Mouse (Mus musculus) right cerebral cortex, adult 18-20 months (tissue): Measurements from ENCODE around the gene Vgll4.

ENCODE experiments used
- DNase-seq: peaks from one replicate; pipeline ENCODE4 v3.0.0; 2022; ENCODE audit warnings: mixed read lengths

Gene Vgll4

DNA sequence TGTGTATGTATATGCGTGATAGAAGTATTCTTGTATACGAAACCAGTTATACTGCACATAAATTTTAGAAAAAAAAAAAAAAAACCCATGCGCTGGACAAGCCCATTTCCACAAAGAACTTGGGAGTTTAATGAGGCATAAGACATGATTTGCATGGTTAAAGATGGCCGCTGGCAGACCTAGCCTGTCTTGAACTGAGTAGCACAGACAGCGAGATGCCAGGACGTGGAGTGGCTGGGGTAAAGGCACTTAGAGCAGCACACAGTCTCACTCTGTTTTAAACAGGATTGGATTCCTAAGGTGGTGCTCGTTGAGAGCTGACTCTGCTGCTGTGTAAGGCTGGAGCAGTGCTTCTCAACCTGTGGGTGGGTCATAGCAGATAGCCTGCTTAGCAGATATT, 134.4 kb downstream of the Vgll4 start:
- DNase-seq = no peak

DNA sequence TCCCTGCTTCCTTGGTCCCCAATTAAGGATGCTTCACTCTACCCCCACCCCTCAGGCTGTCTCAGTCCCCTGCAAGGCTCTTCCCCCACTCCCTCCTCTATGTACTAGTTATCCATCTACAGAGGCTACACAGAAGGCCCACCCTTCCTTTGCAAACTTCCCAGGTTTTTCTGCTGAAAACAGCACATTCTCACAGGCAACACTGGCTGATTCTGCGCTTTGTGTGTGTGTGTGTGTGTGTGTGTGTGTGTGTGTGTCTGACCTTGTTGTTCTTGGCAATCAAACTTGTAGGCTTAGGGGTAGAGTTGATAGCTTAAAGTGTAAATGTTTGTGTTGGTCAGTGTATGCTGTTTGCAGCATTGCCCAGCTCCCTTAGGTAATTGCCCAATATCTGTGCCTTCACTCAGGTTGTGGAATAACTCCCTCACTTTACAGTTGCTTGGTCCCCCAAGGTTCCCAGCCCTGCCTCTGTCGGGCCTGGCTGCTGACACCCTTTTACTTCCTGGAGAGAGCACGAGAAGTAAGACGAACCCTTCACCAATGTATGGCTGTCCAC, 135.9 kb downstream of the Vgll4 start:
- DNase-seq = no peak

- no peak for DNase-seq
Observed at GRCm38 (mm10) chr6:114833058-114833685, 136.6 kb downstream of the Vgll4 start.

GRCm38 (mm10) chr6:114831807-114832206, 138.0 kb downstream of the Vgll4 start:
- DNase-seq = no peak

- DNase-seq = no peak
Observed at GRCm38 (mm10) chr6:114829660-114830438, 139.9 kb downstream of the Vgll4 start.

DNA sequence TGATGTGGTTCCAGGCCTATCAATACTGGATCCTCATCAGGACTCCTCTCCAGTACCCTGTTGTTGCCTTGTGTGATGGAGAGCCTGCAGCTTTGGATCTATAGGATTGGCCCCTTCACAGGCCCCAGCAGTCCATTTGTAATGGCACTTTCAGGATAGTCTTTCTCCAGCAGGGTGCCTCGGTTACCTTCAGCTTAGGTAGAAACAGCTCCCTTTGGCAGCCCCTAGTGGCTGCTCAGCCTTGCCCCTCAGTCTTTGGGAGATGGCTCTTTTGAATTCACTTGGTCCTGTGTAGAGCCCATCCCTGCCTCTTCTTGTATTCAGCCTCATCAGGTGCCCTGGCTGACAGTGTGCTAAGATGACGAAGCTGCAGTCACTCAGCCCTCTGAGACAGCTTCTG, 142.9 kb downstream of the Vgll4 start:
- DNase-seq = no peak

GRCm38 (mm10) chr6:114821646-114822045, 148.1 kb downstream of the Vgll4 start:
- DNase-seq = no peak

- no peak for DNase-seq
Observed at GRCm38 (mm10) chr6:114819971-114820481, 149.8 kb downstream of the Vgll4 start.

DNA sequence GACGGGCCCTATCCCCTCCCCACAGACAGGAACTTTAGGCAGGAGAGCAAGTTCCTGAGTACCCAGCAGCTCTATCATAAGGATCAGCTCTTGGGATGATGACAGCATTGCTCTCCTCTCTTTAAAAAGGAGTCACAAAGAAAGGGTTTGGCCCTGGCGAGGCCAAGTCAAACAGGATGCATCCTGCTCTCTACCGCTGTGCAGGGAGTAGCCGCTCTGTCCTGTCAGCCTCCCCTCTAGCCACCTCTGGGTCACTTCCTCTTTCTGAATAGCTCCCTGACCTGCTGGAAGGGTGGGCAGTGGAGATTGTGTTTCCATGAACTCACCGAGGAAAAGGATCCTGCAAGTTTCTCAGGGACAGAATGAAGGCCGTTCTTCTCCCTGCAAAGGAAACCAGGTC, 151.3 kb downstream of the Vgll4 start:
- no peak for DNase-seq

- DNase-seq = no peak
Observed at GRCm38 (mm10) chr6:114817948-114818347, 151.8 kb downstream of the Vgll4 start.

DNA sequence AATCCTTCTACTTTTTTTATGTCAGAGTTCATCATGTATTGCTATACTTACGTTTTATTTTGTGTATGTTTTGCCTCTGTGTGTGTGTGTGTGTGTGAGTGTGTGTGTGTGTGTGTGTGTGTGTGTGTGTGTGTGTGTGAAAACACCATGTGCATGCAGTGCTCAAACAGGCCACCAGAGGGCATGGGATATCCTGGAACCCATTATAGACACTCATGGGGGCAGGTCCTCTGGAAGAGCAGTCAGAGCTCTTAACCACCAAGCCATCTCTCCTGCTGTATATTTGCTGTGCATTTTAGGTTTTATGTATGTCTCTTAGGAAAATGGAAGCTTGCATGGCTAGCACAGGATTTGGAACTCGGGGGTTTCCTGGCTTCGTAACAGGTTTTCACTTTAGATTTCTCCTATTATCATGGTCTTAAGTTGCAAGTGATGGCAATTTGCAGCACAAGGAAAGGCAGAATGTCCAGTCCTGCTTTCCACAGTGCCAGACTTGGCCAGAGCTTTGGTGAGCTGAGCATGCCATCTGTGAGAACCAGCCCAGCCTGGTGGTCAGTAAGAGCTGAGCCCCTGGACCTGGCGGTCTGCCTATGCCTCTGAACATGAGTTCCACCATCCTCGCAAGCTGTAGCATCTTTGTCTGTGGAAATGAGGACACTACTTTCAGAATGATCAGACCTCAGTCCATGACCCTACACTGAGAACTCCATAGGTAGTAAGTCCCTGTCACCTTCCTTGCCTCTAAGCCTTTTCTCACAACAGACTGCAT, 154.7 kb downstream of the Vgll4 start:
- no peak for DNase-seq

DNA sequence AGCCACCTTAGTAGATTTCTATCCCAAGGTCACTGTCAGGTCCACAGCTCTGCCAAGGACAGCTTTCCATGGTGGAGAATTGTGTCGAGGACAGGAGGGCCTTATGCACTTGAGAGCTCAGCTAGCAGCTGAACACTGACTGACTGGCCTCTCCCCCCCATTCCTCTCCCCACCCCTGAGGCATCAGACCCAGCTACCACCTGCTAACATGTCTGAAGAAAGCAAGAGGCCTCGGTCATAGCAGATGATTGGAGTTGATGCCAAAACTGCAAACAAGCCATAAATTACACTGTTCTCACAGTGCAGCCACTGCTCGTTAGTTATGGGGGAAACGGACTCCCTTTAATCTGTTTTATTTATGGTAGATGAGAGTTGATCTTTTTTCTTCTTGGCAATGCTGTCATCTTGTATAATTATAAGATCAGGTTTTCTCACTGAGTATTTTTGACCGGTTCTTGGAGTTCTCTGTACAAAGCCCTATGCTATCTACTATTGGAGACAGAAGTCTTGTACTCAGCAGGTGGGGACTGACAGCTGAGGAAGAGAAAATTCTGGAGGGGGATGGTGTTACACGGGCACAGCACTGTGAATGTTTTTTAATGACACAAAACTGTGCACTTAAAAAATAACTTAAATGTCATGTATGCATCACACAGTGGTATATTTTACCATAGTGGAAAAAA, 155.5 kb downstream of the Vgll4 start:
- DNase-seq = no peak

DNA sequence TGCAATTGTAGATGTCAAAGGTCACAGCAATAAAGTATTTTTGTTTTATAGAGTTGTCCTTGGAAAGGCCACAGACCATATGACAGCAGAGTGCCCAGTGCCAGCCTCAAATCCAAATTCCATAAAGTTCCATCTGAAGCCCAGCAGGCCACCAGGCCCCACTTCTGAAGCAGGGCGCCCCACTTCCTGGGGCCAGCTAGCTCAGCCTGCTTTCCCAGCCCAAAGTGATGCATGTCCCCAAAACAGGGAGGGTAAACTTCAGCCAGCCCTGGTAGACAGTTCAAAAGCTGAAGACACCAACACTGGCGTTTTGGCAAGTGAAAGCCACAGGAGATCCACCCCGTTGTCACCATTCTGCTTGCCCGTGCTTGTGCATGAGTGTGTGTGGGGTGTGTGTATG, 157.0 kb downstream of the Vgll4 start:
- no peak for DNase-seq

- DNase-seq = peak; percentile 6
Observed at GRCm38 (mm10) chr6:114812322-114812721, 157.5 kb downstream of the Vgll4 start.
